Mouse (Mus musculus): ENCODE results near the gene Zfp704. TPM values are rescaled to one million over a fixed set of nuclear protein-coding genes. Genes with fewer than 3 reads are reported as not detected.

Gene Zfp704
- polyA plus RNA-seq, 2 experiments, result 13.4 to 13.8 TPM

DNA sequence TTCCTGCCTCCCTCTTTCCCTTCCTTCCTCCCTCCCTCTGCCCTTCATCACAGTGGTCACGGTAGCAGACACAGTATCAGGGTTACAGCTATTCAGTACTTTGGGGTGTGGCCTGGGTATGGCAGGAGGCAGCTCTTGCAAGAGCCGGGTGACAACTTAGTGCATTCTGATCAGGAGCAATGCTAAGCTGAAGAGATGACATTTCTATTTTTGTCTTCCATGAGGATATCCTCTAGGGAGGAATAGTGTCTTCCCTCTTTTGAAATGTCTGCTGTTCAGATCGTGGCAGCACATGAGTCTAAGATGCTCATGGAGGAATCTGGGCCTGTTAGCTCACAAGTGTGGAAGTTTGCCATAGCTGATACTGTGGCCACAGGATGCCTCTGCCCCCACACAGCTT lies 177.7 kb downstream of the Zfp704 start:
- WGBS, result 76% methylated on average over 3 of the region's 3 CpGs
- Histone ChIP-seq H3K4me2 (replicated peaks; ENCODE audit: low read depth, low read length, severe bottlenecking) (no peak overlapping the region), H3K27me3 (ENCODE audit: control insufficient read depth, insufficient read depth, low read length) (no peaks in the 10 kb centered on the region), H3K9ac (ENCODE audit: low read depth, low read length, severe bottlenecking) (no peak overlapping the region), H3K9me3 (ENCODE audit: control insufficient read depth, low read length) (no peaks in the 10 kb centered on the region), H3K27ac (replicated peaks; ENCODE audit: low read depth, low read length) (no peak overlapping the region), H3K36me3 (ENCODE audit: control insufficient read depth, insufficient read depth, low read length) (peaks cover 25% of the 10 kb centered on the region), H3K4me3 (replicated peaks; ENCODE audit: low read length) (no peak overlapping the region), H3K4me1 (ENCODE audit: control insufficient read depth, insufficient read depth, low read length) (no peaks in the 10 kb centered on the region)
- DNase-seq (ENCODE audit: low spot score) (no peak), ATAC-seq (ENCODE audit: low FRiP score, low read depth) (no peak)
- TF ChIP-seq POLR2A (IDR thresholded peaks at IDR 0.05; ENCODE audit: borderline replicate concordance, extremely low read depth, insufficient read depth, insufficient read length), result no peak

GRCm38 (mm10) chr3:9429946-9430345 lies 179.9 kb downstream of the Zfp704 start:
- no peak for ATAC-seq (ENCODE audit: low FRiP score, low read depth)
- no peaks in the 10 kb centered on the region for H3K4me1 ChIP-seq (ENCODE audit: control insufficient read depth, insufficient read depth, low read length)
- 84% methylated on average over 3 of the region's 3 CpGs for WGBS
- DNase-seq (ENCODE audit: low spot score), result no peak
- H3K9ac ChIP-seq (ENCODE audit: low read depth, low read length, severe bottlenecking), result no peak overlapping the region
- H3K4me3 ChIP-seq (replicated peaks; ENCODE audit: low read length), result no peak overlapping the region
- no peak overlapping the region for H3K27ac ChIP-seq (replicated peaks; ENCODE audit: low read depth, low read length)
- H3K27me3 ChIP-seq (ENCODE audit: control insufficient read depth, insufficient read depth, low read length), result no peaks in the 10 kb centered on the region
- no peak for TF ChIP-seq POLR2A (IDR thresholded peaks at IDR 0.05; ENCODE audit: borderline replicate concordance, extremely low read depth, insufficient read depth, insufficient read length)
- no peak overlapping the region for H3K4me2 ChIP-seq (replicated peaks; ENCODE audit: low read depth, low read length, severe bottlenecking)
- no peaks in the 10 kb centered on the region for H3K9me3 ChIP-seq (ENCODE audit: control insufficient read depth, low read length)
- peaks cover 10% of the 10 kb centered on the region; the same call in 1 of the 2 replicates for H3K36me3 ChIP-seq (ENCODE audit: control insufficient read depth, insufficient read depth, low read length)

DNA sequence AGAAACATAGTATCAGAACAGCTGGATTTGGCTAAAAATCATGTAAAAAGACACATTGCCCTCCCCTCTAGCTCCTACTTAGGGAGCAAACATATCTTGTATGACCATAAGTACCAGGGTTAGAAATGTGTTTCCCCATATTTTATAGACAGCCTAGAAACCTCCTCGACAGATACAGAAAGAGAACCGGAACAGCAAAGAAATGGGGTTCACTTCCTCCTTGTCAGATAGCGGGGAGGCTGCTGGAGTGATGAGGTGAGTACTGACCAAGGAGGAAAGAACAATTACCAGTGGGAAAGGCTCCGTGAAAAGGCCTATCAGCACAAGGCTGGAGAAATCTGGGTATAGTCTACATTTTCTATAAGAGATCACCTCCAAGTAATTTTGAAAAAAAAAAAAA lies 182.1 kb downstream of the Zfp704 start:
- H3K4me3 ChIP-seq (replicated peaks; ENCODE audit: low read length), result no peak overlapping the region
- no peak overlapping the region for H3K27ac ChIP-seq (replicated peaks; ENCODE audit: low read depth, low read length)
- H3K4me2 ChIP-seq (replicated peaks; ENCODE audit: low read depth, low read length, severe bottlenecking), result no peak overlapping the region
- ATAC-seq (ENCODE audit: low FRiP score, low read depth), result no peak
- no peaks in the 10 kb centered on the region for H3K27me3 ChIP-seq (ENCODE audit: control insufficient read depth, insufficient read depth, low read length)
- DNase-seq (ENCODE audit: low spot score), result no peak
- H3K9me3 ChIP-seq (ENCODE audit: control insufficient read depth, low read length), result no peaks in the 10 kb centered on the region
- no peak for TF ChIP-seq POLR2A (IDR thresholded peaks at IDR 0.05; ENCODE audit: borderline replicate concordance, extremely low read depth, insufficient read depth, insufficient read length)
- H3K9ac ChIP-seq (ENCODE audit: low read depth, low read length, severe bottlenecking), result no peak overlapping the region
- 89% methylated on average over 4 of the region's 4 CpGs for WGBS
- H3K36me3 ChIP-seq (ENCODE audit: control insufficient read depth, insufficient read depth, low read length), result 0 out of 2 replicates have a peak, but pooled peaks cover 2% of the 10 kb centered on the region
- H3K4me1 ChIP-seq (ENCODE audit: control insufficient read depth, insufficient read depth, low read length), result no peaks in the 10 kb centered on the region

- no peak overlapping the region for H3K4me2 ChIP-seq (replicated peaks; ENCODE audit: low read depth, low read length, severe bottlenecking)
- no peak for TF ChIP-seq POLR2A (IDR thresholded peaks at IDR 0.05; ENCODE audit: borderline replicate concordance, extremely low read depth, insufficient read depth, insufficient read length)
- WGBS, result 93% methylated on average over 5 of the region's 5 CpGs
- ATAC-seq (ENCODE audit: low FRiP score, low read depth) (no peak), DNase-seq (ENCODE audit: low spot score) (no peak)
- no peaks in the 10 kb centered on the region for H3K9me3 ChIP-seq (ENCODE audit: control insufficient read depth, low read length)
- no peak overlapping the region for H3K4me3 ChIP-seq (replicated peaks; ENCODE audit: low read length)
- H3K27me3 ChIP-seq (ENCODE audit: control insufficient read depth, insufficient read depth, low read length), result no peaks in the 10 kb centered on the region
- no peak overlapping the region for H3K9ac ChIP-seq (ENCODE audit: low read depth, low read length, severe bottlenecking)
- no peaks in the 10 kb centered on the region for H3K4me1 ChIP-seq (ENCODE audit: control insufficient read depth, insufficient read depth, low read length)
- no peaks in the 10 kb centered on the region for H3K36me3 ChIP-seq (ENCODE audit: control insufficient read depth, insufficient read depth, low read length)
- H3K27ac ChIP-seq (replicated peaks; ENCODE audit: low read depth, low read length), result no peak overlapping the region
These were observed 184.2 kb downstream of the Zfp704 start for GRCm38 (mm10) chr3:9425661-9426060.

DNA sequence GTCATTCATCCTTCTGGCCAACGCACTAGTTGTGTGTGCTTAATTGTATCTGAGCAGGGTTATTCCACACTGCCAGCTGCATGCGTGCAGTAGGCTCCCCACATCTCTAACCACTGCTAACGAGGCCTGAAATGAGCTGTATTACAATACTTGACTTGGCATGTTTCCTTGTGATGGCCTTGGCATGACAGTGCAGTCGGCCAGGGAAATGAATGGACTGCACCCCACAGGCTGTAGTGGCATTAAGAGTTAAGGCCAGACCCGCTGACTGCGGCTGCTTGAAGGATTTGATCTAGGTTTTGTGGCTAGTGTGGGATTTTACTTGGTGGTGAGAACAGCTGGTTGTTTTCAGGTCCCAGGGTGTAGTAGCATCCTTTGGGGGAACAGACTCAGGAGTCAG lies 185.2 kb downstream of the Zfp704 start:
- 80% methylated on average over 6 of the region's 6 CpGs for whole genome bisulfite sequencing
- H3K9ac ChIP-seq (ENCODE audit: low read depth, low read length, severe bottlenecking), result no peak overlapping the region
- DNase-seq (ENCODE audit: low spot score) (no peak), ATAC-seq (ENCODE audit: low FRiP score, low read depth) (no peak)
- H3K4me3 ChIP-seq (replicated peaks; ENCODE audit: low read length), result no peak overlapping the region
- no peaks in the 10 kb centered on the region for H3K36me3 ChIP-seq (ENCODE audit: control insufficient read depth, insufficient read depth, low read length)
- H3K27me3 ChIP-seq (ENCODE audit: control insufficient read depth, insufficient read depth, low read length), result no peaks in the 10 kb centered on the region
- H3K9me3 ChIP-seq (ENCODE audit: control insufficient read depth, low read length), result no peaks in the 10 kb centered on the region
- no peak for TF ChIP-seq POLR2A (IDR thresholded peaks at IDR 0.05; ENCODE audit: borderline replicate concordance, extremely low read depth, insufficient read depth, insufficient read length)
- H3K4me2 ChIP-seq (replicated peaks; ENCODE audit: low read depth, low read length, severe bottlenecking), result no peak overlapping the region
- H3K4me1 ChIP-seq (ENCODE audit: control insufficient read depth, insufficient read depth, low read length), result no peaks in the 10 kb centered on the region
- no peak overlapping the region for H3K27ac ChIP-seq (replicated peaks; ENCODE audit: low read depth, low read length)

GRCm38 (mm10) chr3:9423669-9424068 lies 186.2 kb downstream of the Zfp704 start:
- no peaks in the 10 kb centered on the region for H3K9me3 ChIP-seq (ENCODE audit: control insufficient read depth, low read length)

More at GRCm38 (mm10) chr3:9423669-9424068, 186.2 kb downstream of the Zfp704 start:
- no peaks in the 10 kb centered on the region for H3K4me1 ChIP-seq (ENCODE audit: control insufficient read depth, insufficient read depth, low read length)
- no peaks in the 10 kb centered on the region for H3K36me3 ChIP-seq (ENCODE audit: control insufficient read depth, insufficient read depth, low read length)
- no peak overlapping the region for H3K4me3 ChIP-seq (replicated peaks; ENCODE audit: low read length)
- ATAC-seq (ENCODE audit: low FRiP score, low read depth), result no peak
- H3K27ac ChIP-seq (replicated peaks; ENCODE audit: low read depth, low read length), result no peak overlapping the region
- no peak overlapping the region for H3K9ac ChIP-seq (ENCODE audit: low read depth, low read length, severe bottlenecking)
- no peaks in the 10 kb centered on the region for H3K27me3 ChIP-seq (ENCODE audit: control insufficient read depth, insufficient read depth, low read length)
- no peak for TF ChIP-seq POLR2A (IDR thresholded peaks at IDR 0.05; ENCODE audit: borderline replicate concordance, extremely low read depth, insufficient read depth, insufficient read length)
- 89% methylated on average over 6 of the region's 6 CpGs for WGBS
- no peak overlapping the region for H3K4me2 ChIP-seq (replicated peaks; ENCODE audit: low read depth, low read length, severe bottlenecking)
- no peak for DNase-seq (ENCODE audit: low spot score)
